Mouse (Mus musculus): Measurements from ENCODE around the gene Gp1ba.

Gene Gp1ba

DNA sequence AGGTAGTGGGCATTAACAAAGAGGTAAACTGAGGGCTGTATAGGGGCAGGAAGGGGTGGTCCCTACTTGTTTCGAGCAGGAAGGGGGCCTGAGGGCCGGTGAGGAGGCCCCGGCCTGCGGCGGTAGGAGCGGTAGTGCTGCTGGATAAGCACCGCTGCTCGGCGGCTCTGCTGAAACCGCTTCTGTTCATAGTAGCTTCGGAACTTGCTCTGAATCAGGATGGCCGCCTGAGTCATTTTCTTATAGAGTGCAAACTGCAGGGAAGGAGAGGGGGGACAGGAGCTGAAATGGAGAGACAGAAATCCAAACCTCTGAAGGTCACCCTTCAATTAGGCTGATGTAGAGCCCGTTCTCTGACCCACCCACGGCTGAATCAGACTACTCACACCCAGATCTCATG lies 31.6 kb downstream of the Gp1ba start:
- DNase-seq (ENCODE audit: low spot score) = no peak

DNA sequence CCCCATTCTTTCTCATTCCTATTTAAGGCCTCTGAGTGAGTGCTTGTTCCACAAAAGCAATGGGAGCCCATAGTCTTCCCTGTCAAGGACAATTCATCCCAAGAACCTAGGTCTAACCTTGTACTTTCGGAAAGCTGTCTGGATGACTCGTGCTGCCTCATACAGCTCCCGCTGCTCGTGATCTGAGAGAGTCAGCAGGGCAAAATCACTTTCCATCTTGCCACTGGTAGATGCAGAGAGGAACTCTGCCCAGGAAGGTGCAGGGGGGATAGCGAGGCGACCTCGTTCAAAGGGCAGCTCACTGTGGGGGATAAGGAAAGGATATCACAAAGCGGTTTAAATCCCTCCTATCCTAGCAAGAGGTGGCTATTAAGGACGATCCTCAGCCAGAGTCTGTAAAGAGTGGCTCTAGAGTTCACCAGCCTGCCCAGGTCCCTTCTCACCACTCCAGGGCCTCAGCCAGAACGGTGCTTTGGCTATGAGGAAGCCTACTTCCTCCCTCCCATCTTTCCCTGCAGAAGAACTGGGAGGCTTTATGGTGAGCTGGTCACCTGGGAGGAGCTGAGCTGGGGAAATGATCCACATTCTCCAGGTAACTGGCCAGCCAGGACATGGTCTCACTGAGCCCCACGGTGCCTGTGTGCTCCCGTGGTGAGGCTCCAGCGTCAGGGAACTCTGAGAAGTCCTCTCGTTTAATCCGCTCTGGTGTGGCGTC lies 32.6 kb downstream of the Gp1ba start:
- DNase-seq (ENCODE audit: low spot score) = no peak

- DNase-seq (ENCODE audit: low spot score) = no peak
Observed at GRCm38 (mm10) chr11:70674014-70674413, 35.1 kb downstream of the Gp1ba start.

DNA sequence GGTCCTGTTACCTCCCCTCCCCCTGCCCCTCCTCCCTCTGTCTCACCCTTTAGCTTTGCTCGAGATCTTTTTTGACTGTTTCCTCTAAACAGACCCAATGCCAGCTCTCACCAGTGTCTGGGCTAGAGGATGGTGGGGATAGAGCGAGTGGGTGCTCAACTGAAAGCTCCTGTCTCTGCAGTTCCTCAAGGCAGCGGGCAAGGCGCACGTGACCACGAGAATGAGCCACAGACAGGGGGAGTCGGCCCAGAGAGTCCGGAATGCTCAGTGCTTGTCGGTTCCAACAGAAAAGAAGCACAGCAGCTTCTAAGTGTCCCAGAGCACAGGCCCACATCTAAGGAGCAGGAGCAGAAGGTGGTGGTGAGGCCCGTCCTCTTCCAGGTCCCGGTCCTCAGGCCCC lies 35.6 kb downstream of the Gp1ba start:
- DNase-seq (ENCODE audit: low spot score) = no peak

DNA sequence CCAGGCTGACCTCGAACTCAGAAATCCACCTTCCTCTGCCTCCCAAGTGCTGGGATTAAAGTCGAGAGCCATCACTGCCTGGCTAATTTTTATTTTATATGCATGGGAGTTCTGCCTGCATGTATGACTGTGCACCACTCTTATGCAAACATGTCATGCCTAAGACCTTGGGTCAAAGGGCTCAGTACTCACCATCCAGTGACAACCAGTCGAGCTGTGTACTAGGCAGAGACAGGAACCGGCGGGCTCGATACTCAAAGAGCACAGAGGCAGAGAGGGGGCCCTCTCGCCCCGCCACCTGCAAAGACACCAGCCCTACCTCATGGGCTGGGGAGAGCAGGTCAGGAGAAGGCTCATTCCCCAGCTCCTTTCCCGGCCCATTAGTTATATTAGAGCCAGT lies 39.2 kb downstream of the Gp1ba start:
- DNase-seq (ENCODE audit: low spot score) = no peak

DNA sequence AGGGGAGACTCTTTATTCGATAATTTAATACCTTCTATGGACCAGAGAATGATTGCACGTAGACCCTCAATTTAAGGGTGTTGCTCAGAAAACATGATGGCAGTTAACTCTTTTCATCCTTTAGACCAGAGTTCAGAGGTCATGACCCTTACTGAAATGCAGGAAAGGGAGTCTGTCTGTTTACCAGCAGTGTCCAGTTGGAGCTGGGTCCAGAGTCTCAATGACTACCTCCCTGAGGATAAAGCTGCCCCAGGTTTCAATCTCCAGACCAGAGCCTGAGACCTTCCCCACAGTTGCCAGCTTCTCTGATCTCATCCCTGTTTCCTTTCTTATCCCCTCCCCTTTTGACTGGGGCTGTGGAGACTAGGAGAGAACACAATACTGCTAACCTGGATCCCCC lies 39.7 kb downstream of the Gp1ba start:
- no peak for DNase-seq (ENCODE audit: low spot score)

DNA sequence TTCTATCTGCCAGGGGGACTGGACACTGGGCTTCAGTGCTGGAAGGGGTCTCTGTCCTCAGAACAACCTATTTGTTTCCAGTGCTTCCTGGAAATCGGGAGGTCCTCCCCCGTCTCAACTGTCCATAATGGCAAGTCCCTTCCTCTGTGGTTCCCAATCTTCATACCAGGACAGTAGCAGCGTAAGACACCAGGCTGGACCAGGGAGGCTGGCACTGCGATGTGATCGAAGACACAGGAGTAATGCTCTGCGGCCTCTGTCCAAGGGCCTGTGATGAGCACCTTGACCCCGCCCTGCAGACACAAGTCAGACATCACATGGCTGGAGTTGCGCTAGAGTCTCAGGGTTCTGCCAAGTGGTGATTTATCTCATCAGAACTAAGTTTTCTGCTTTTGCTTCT lies 40.4 kb downstream of the Gp1ba start:
- DNase-seq (ENCODE audit: low spot score) = no peak

GRCm38 (mm10) chr11:70679894-70680293 lies 41.0 kb downstream of the Gp1ba start:
- no peak for DNase-seq (ENCODE audit: low spot score)

- DNase-seq (ENCODE audit: low spot score) = no peak
Observed at GRCm38 (mm10) chr11:70681170-70681569, 42.2 kb downstream of the Gp1ba start.

GRCm38 (mm10) chr11:70681897-70682581 lies 43.1 kb downstream of the Gp1ba start:
- peak; percentile 86 for DNase-seq (ENCODE audit: low spot score)

DNA sequence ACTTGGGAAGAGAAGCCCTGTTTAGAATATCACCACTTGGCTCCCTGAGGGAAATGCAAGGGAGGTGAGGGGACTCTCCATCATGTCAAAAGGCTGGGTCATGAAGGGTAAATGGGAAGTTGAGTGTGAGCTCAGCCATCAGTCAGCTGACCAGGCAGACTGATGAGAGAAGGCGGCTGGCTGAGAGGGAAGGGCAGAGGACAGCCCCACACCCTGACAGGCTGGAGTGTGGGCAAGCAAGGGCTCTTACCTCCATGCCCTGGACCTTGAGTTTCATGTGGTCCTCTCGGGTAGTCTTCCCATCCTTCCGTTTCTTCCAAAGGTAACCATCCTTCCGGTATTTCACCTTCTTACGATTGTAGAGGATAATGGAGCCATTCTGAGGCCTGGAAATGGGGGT lies 44.7 kb downstream of the Gp1ba start:
- no peak for DNase-seq (ENCODE audit: low spot score)

DNA sequence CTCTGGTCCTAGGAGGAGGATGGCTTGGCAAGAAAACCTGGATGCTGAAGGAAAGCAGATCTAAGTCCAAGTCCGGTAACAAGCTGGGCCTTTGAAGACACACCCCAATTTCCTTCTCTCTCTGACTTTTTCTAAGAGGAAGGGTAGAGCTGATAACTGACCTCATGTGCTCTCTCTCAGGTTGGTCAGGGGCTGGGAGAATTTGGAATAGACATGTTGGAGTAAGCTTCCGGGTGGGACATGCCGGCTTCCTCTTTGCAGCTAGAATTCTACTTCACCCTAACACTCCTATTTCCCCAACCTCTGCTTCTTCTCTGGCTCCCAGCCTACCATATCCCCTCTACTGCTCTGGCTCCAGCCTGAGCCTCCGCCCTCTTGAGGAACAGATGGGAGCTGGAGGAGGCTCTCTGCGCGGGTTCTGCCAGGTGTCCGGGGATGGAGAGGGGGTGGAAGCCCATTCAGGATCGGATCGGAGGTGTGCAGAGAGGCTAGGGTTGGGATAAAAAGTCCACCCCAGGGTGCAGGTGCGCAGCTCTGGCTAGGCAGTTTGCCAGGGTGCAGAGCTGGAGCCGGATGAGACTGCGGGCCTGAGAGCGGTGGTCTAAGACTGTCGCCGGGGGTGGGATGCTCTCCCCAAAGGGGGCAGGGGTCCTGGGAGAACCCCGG lies 48.1 kb downstream of the Gp1ba start:
- peak; percentile 49 for DNase-seq (ENCODE audit: low spot score)

DNA sequence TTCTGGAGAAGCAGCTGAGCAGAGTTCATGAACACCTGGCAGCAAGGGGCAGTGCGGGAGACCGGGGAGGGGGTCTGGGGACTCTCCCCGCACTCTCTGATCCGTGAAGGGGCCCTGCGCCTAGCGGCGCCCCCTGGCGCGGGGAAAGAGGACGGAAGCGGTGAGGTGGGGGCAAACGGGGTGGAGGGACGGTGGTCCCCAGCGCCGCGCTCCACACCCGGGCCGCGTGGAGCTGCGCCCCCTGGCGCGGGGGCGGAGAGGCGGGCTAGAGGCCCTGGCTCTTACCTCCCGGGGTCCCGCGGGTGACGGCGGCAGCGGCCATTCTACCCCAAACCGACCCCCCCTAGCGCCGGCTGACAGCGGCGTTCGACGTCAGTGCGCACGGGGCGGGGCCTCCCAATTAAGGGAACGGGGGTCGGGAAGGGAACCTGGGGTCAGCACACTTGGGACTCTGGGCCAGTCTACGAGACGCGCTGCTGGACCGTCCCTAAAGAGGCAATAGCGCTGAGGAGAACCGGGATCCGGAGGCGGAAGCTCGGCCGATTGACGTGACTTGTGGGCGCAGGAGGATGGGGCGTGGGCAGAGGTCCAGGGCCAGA lies 48.8 kb downstream of the Gp1ba start, which contains the start of gene Camta2:
Camta2 (minus strand) TSS at position 505 of the 599 bp plus-strand sequence.
- DNase-seq (ENCODE audit: low spot score) = peak; percentile 93

GRCm38 (mm10) chr11:70688372-70688771 lies 49.5 kb downstream of the Gp1ba start:
- DNase-seq (ENCODE audit: low spot score) = no peak

DNA sequence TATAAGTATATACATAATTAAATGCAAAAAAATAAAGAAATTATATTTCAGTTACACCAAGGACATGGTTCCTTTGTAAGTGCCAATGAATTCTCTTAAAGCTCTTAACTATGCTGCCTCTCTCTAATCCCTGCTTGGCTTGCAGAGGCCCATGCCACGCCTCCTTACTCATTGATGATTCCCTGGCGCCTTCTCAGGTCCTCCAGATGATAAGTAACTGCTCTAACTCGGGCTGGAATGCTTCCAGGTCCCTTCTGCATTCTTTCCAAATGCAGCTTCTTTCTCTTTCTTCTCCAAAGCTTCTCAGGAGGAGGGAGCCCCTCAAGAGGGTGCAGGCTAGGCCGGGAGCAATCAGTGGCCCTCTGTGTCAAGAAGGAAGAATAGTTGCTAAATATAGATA lies 50.7 kb downstream of the Gp1ba start:
- DNase-seq (ENCODE audit: low spot score) = no peak

Measured in embryo, embryonic 10 days (tissue).